Mouse (Mus musculus) limb, embryonic 11.5 days (tissue): Measurements from ENCODE around the gene Hipk2. TPM values are rescaled to one million over a fixed set of nuclear protein-coding genes. Genes with fewer than 3 reads are reported as not detected.
A peak's percentile ranks its signal among the peaks of the same experiment; 100 is the strongest.

Experiments
- ATAC-seq: fragments of 200-750 bp; cut with Nextera tagmentation; 2 replicates; pipeline ENCODE4 v1.8.0; 2017; ENCODE audit warnings: low read depth; ENCODE audit not compliant: insufficient number of reproducible peaks, low FRiP score, low TSS enrichment
- DNase-seq: peaks from one replicate; pipeline ENCODE4 v3.0.0-alpha.2; 2015; ENCODE audit warnings: low spot score
- H3K27ac ChIP-seq: fragments of 300-500 bp; sonication (generic); replicated peaks from 2 replicates; pipeline ENCODE4 v1.5.1; 2014; ENCODE audit warnings: low read depth, mild to moderate bottlenecking, low read length
- H3K27me3 ChIP-seq: fragments of 300-500 bp; sonication (generic); 2 replicates; pipeline ENCODE4 v1.6.1; 2014; ENCODE audit warnings: mild to moderate bottlenecking, low read length, mixed read lengths; ENCODE audit not compliant: control insufficient read depth, insufficient read depth
- H3K36me3 ChIP-seq: fragments of 300-500 bp; sonication (generic); 2 replicates; pipeline ENCODE4 v1.6.1; 2014; ENCODE audit warnings: mild to moderate bottlenecking, low read length, moderate library complexity, mixed read lengths; ENCODE audit not compliant: control insufficient read depth, insufficient read depth
- H3K4me1 ChIP-seq: fragments of 300-500 bp; sonication (generic); 2 replicates; pipeline ENCODE4 v1.6.1; 2014; ENCODE audit warnings: low read length, mixed read lengths; ENCODE audit not compliant: control insufficient read depth, insufficient read depth
- H3K4me2 ChIP-seq: fragments of 300-500 bp; sonication (generic); 2 replicates; pipeline ENCODE4 v1.6.1; 2014; ENCODE audit warnings: low read depth, mild to moderate bottlenecking, moderate library complexity; ENCODE audit not compliant: severe bottlenecking
- H3K4me3 ChIP-seq: fragments of 300-500 bp; sonication (generic); 2 replicates; pipeline ENCODE4 v1.5.1; 2014; ENCODE audit warnings: low read depth, low read length
- H3K9ac ChIP-seq: fragments of 300-500 bp; sonication (generic); 2 replicates; pipeline ENCODE4 v1.6.1; 2014; ENCODE audit warnings: mild to moderate bottlenecking, low read length
- H3K9me3 ChIP-seq: fragments of 300-500 bp; sonication (generic); 2 replicates; pipeline ENCODE4 v1.6.1; 2016; ENCODE audit warnings: low read length; ENCODE audit not compliant: control insufficient read depth
- WGBS: fragments of 180-500 bp; shearing (Covaris S2); extraction: QIAGEN DNeasy Blood & Tissue Kit; methylation state at CpG from one replicate; pipeline ENCODE4 v1.1.7; 2014; 5-methylcytosine and 5-hydroxymethylcytosine counted together
- polyA plus RNA-seq: library from polyadenylated mRNA; unstranded; fragments of >200 nt; fragmentation: Nextera tagmentation; extraction: Ambion mirVana; gene quantifications from 2 replicates; pipeline ENCODE4 v1.2.1, GENCODE M21; 2014

The Hipk2 gene
- polyA plus RNA-seq, 1 experiment from 2014 or later, result 20.5 TPM

DNA sequence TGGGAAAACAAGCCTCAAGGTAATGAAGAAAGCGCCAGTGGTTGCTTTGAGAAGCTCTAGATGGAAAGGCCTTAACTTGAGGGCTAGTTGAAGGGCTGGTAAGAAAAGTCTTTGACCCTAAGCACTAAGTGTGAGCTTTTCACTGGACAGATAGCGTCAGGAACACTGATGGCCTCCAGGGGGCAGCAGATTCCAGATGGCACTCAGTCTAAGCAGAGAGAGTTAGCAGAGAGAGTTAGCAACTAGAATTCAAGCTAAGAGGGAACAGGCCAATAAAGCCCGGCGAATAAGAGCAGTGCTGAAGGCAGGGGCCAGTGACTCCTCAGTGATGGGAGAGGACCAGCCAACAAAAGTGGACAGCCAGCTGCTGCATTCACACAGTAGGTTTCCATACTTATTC lies 139.7 kb downstream of the Hipk2 start:
- H3K27me3 ChIP-seq, result no peaks in the 10 kb centered on the region
- no peak overlapping the region for H3K9ac ChIP-seq
- H3K9me3 ChIP-seq, result no peaks in the 10 kb centered on the region
- H3K4me2 ChIP-seq, result no peak overlapping the region
- H3K4me3 ChIP-seq, result no peak overlapping the region
- WGBS, result 33% methylated on average over 4 of the region's 4 CpGs
- H3K4me1 ChIP-seq, result no peaks in the 10 kb centered on the region
- no peak overlapping the region for H3K27ac ChIP-seq
- DNase-seq, result peak; percentile 81
- no peak for ATAC-seq
- peaks cover 12% of the 10 kb centered on the region for H3K36me3 ChIP-seq

DNA sequence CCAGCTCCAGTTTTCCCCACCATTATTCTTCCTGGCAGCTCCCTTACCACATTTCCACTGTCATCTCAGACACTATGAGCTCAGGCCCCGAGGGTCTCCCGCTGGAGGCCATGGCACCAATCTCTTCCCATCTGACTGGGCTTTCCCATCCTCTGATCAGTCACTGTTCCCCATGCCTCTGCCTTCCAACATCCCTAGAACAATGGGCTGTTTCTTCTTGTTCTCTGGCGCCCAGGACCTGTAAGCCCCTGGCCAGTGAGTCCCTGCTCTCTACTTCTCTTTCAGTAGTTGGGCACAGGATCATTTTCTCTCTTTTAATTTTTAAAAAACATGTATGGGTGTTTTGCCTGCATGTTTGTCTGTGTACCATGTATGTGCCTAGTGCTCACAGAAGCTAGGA lies 143.3 kb downstream of the Hipk2 start:
- Histone ChIP-seq H3K4me3 (no peak overlapping the region), H3K4me2 (no peak overlapping the region), H3K9me3 (no peaks in the 10 kb centered on the region), H3K36me3 (peaks cover 20% of the 10 kb centered on the region), H3K27ac (no peak overlapping the region), H3K4me1 (no peaks in the 10 kb centered on the region), H3K27me3 (no peaks in the 10 kb centered on the region), H3K9ac (no peak overlapping the region)
- no peak for DNase-seq
- ATAC-seq, result no peak
- 84% methylated on average over 3 of the region's 3 CpGs for WGBS

DNA sequence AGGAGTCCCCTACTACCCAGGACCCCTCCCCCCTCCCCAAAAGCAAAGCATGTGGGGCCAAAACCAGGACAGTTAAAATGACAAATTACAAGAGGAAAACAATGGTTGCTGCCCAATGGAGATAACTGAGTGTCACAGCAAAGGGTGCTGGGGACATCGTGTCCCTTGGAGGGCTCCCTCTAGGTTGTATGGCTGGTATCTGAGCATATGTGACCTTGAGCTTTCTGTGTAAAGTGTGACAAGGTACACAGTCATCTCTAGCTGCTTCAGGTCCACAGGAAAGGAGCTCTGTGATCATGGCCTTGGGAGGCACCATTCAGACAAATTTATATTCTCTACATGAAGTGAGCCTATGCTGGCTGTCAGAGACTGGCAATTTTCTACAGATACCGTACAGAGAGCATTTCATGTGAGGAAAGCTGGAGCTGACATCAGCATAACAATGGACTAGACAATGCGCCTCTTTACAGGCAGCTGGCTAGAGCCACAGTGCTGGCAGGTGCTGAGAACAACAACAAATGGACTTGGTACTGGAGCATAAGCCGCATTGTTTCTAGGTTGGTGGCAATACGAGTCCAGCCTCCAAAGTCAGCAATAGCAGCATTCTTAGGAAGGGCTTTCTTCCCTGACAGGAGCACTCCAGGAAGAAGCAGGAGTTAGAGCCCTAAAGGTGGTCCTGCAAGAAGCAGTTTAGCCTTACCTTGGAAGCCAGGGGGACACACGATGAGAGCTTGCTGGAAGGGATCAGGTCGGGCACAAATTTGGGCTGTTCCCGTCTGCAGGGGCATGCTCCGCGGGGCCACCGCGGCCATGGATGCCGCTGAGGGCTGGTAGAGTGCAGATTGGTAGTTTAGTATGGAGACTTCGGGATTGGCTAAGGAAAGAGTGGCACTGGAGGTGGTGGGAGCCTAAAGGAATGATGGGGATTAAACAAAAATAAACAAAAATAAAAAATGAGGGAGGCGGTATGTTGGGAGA lies 145.5 kb downstream of the Hipk2 start:
- 91% methylated on average over 15 of the region's 15 CpGs for WGBS
- Histone ChIP-seq H3K9me3 (no peaks in the 10 kb centered on the region), H3K4me1 (no peaks in the 10 kb centered on the region), H3K27ac (no peak overlapping the region), H3K4me3 (no peak overlapping the region), H3K9ac (no peak overlapping the region), H3K36me3 (peaks cover 18% of the 10 kb centered on the region), H3K27me3 (no peaks in the 10 kb centered on the region), H3K4me2 (no peak overlapping the region)
- ATAC-seq, result no peak
- DNase-seq, result no peak

DNA sequence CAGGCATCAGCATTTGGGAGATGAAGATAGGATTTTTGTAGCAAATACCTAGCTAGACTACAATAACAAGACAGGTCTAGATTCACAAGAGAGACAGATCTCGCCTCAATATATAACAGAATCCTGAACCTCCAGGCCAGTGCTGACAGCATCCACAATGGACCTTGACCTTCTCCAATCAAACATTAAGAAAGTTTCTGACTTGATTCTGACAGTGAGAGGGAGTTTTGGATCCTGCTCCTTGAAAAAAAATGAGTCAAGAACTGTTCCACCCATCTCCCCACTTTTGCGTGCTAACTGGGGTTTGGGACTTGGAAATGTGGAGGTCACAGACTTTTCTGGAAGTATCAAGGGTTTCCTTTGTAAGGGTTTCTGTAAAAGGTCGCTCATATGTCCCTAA lies 150.4 kb downstream of the Hipk2 start:
- Histone ChIP-seq H3K4me1 (no peaks in the 10 kb centered on the region), H3K4me3 (no peak overlapping the region), H3K9me3 (no peaks in the 10 kb centered on the region), H3K36me3 (peaks cover 12% of the 10 kb centered on the region; the same call in 1 of the 2 replicates), H3K27me3 (no peaks in the 10 kb centered on the region), H3K9ac (no peak overlapping the region), H3K4me2 (no peak overlapping the region), H3K27ac (no peak overlapping the region)
- DNase-seq (no peak), ATAC-seq (no peak)
- 95% methylated on average over 3 of the region's 3 CpGs for WGBS

DNA sequence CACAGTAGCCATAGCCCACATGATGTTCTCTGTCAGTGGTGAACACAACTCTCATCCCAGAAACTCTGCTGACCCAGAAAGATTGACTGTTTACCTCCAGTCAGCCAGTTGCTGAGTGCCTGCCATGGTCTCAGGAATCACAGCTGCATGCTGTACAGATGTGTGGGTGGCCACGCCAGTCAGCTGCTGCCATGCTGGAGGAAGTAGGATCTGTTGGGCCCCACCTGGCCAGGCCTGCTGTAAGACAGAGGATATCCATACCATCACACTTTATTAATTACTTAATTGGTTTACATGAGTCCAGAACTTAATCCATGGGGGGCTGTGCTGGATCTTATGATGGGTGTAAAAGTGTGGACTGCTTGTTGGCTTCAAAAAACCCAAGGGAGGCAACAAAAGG lies 154.6 kb downstream of the Hipk2 start:
- WGBS, result 68% methylated on average over 1 of the region's 1 CpGs
- H3K4me2 ChIP-seq, result no peak overlapping the region
- H3K9ac ChIP-seq, result no peak overlapping the region
- no peaks in the 10 kb centered on the region for H3K27me3 ChIP-seq
- DNase-seq (no peak), ATAC-seq (no peak)
- no peak overlapping the region for H3K4me3 ChIP-seq
- H3K9me3 ChIP-seq, result no peaks in the 10 kb centered on the region
- H3K36me3 ChIP-seq, result peaks cover 24% of the 10 kb centered on the region
- H3K4me1 ChIP-seq, result no peaks in the 10 kb centered on the region
- H3K27ac ChIP-seq, result no peak overlapping the region

DNA sequence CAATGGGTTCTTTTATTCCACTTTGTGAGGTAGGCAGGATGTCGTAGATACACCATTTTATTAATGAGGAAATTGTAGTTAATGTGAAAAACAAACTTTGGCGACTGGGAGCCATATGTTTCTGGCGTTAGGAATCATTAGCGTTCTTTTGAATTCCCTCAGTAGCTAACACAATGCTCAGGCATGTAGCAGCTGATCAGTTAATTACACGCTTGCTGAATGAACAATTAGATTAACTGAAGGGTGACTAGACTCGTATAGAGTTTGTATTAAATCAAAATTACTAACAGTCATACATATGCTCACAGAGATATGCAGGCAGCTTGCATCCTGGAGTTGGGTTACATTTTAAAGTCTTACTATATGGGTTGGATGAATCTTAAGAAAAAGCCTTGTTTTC lies 156.7 kb downstream of the Hipk2 start:
- no peak overlapping the region for H3K4me2 ChIP-seq
- no peaks in the 10 kb centered on the region for H3K9me3 ChIP-seq
- no peak overlapping the region for H3K4me3 ChIP-seq
- ATAC-seq, result no peak
- 81% methylated on average over 6 of the region's 6 CpGs for WGBS
- no peak for DNase-seq
- H3K27ac ChIP-seq, result no peak overlapping the region
- no peaks in the 10 kb centered on the region for H3K27me3 ChIP-seq
- H3K9ac ChIP-seq, result no peak overlapping the region
- no peaks in the 10 kb centered on the region for H3K4me1 ChIP-seq
- peaks cover 40% of the 10 kb centered on the region for H3K36me3 ChIP-seq

DNA sequence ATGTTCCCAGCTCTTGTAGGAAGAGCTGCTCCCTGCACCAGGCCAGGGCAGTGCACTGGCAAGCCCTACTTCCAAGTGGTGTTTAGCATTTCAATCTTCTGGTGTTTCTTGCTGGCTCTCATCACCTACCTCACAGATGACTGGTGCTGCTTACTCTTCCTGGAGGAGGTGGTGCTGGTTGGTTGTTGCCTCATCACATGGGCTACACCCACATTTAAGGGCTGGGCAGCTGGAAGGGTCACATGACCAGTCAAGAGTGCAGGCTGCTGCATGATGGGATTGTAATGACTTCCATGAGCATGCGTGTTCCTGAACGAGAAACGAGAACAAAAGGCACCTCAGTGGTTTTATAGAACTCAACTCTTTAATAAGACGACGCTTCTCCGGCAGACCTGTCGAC lies 157.3 kb downstream of the Hipk2 start:
- Histone ChIP-seq H3K4me2 (no peak overlapping the region), H3K4me1 (no peaks in the 10 kb centered on the region), H3K4me3 (no peak overlapping the region), H3K9me3 (no peaks in the 10 kb centered on the region), H3K27me3 (no peaks in the 10 kb centered on the region), H3K27ac (no peak overlapping the region), H3K36me3 (peaks cover 44% of the 10 kb centered on the region), H3K9ac (no peak overlapping the region)
- DNase-seq (no peak), ATAC-seq (no peak)
- 92% methylated on average over 7 of the region's 7 CpGs for WGBS

DNA sequence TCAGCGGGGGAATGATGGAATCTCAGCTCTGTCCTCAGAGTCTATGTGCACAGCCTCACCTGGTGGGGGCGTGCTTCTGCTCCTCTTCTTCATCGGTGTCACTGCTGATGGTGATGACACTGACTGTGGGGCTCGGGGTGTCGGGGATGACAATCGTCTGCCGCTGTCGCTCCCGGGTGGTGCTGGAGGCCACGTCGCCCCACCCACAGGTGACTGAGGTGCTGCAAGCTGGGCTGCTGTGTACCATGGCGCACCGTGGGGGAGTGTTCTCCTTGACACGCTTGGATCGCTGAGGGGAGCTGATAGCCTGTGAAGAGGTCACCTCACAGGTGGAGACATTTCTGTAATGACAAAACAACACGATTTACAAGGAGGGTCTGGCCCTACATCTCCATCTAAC lies 160.1 kb downstream of the Hipk2 start:
- ATAC-seq, result no peak

More for the DNA sequence above, 160.1 kb downstream of the Hipk2 start:
- no peak overlapping the region for H3K4me3 ChIP-seq
- H3K36me3 ChIP-seq, result peaks cover 46% of the 10 kb centered on the region
- no peak overlapping the region for H3K27ac ChIP-seq
- no peaks in the 10 kb centered on the region for H3K4me1 ChIP-seq
- no peak for DNase-seq
- WGBS, result 93% methylated on average over 16 of the region's 16 CpGs
- H3K9me3 ChIP-seq, result no peaks in the 10 kb centered on the region
- no peaks in the 10 kb centered on the region for H3K27me3 ChIP-seq
- no peak overlapping the region for H3K4me2 ChIP-seq
- no peak overlapping the region for H3K9ac ChIP-seq
